Mouse (Mus musculus): ENCODE data around the gene Hsd17b7.

DNA sequence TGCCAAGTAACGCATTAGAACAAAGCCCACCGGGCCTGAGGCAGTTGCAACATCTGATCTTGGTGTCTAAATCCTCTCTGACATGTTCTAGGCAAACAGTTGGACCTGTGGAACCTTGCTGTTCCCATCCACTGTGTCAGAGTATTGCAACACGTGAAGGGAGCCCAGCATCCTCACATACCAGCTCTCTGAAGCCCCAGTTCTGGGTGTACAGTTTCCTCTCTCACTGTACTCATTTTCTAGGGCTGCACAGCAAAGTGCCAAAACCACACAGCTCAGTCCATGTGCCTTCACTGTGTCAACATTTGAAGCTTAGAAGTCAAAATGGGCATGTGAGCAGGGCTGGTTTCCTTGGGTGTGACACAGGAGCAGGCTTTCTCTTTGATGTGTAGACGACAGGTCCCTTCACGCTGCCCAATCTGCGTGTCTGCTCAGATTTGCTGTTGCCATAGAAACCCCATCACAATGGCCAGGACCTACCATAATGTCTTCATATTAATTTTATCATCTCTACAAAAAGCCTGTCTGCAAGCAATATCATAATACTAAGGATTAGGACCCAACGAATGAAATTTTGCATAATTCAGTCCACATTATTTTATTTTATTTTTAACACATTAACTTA, 36.8 kb downstream of the Hsd17b7 start:
- TF ChIP-seq MAFK (IDR thresholded peaks at IDR 0.05; ENCODE audit: insufficient read depth, low read depth, low read length) (no peak), HCFC1 (IDR thresholded peaks at IDR 0.05; ENCODE audit: borderline replicate concordance, insufficient read depth, low read length) (no peak), ZC3H11A (IDR thresholded peaks at IDR 0.05; ENCODE audit: borderline replicate concordance, low read depth, low read length) (no peak)

Measured in ES-E14 (cell line).